Comparison of ENCODE assay signal across 31 mouse cellular contexts in genomic region chr14:98134546-98134945, GRCm38 (mm10). TPM values are rescaled to one million over a fixed set of nuclear protein-coding genes. Genes with fewer than 3 reads are reported as not detected.
DNase-seq lines count a peak whose midpoint lies in the region; ATAC-seq and TF ChIP-seq lines count a peak whose summit lies in the region.
"Had no signal": no experiment of that assay in that cellular context is flagged by ENCODE, and none has a peak within 500 bp of the region (broad histone marks: within the 10 kb centered on the region; RNA-seq: fewer than 3 reads in every experiment).

No protein-coding gene starts in this region.

- no peaks in the 10 kb centered on the region for H3K9me3 ChIP-seq in forebrain, embryonic 12.5 days
- no peaks in the 10 kb centered on the region for H3K9me3 ChIP-seq in forebrain, embryonic 10.5 days
- H3K9me3 ChIP-seq: embryonic facial prominence, embryonic 10.5 days; embryonic facial prominence, embryonic 13.5 days; heart, embryonic 10.5 days; heart, embryonic 13.5 days had no signal

- no peak for TF ChIP-seq CTCF in brain, embryonic 14.5 days (IDR thresholded peaks at IDR 0.05; ENCODE audit: borderline replicate concordance, extremely low read depth, insufficient read depth, insufficient read length)

- intact Hi-C loops in left cerebral cortex, postnatal 36 days (cut with DNase I) = no loop called here

- TF ChIP-seq POLR2A in brain, embryonic 14.5 days (IDR thresholded peaks at IDR 0.05; ENCODE audit: borderline replicate concordance, extremely low read depth, insufficient read depth, insufficient read length, poor library complexity, severe bottlenecking) = no peak

- no peak overlapping the region for H3K27ac ChIP-seq in forebrain, embryonic 12.5 days
- no peak overlapping the region for H3K27ac ChIP-seq in forebrain, embryonic 10.5 days
- H3K27ac ChIP-seq: embryonic facial prominence, embryonic 10.5 days; embryonic facial prominence, embryonic 13.5 days; heart, adult 2 months; heart, embryonic 10.5 days; heart, embryonic 13.5 days; hindbrain, embryonic 14.5 days; hindbrain, postnatal 0 days had no signal

- H3K27me3 ChIP-seq in forebrain, embryonic 12.5 days = no peaks in the 10 kb centered on the region
- no peaks in the 10 kb centered on the region for H3K27me3 ChIP-seq in forebrain, embryonic 10.5 days (ENCODE audit: poor library complexity, severe bottlenecking)
- H3K27me3 ChIP-seq: CH12.LX; embryonic facial prominence, embryonic 13.5 days; heart, embryonic 13.5 days had no signal

- H3K4me2 ChIP-seq in forebrain, embryonic 12.5 days = no peak overlapping the region; the same call in 1 of the 2 replicates
- H3K4me2 ChIP-seq: embryonic facial prominence, embryonic 13.5 days; heart, embryonic 13.5 days; hindbrain, embryonic 14.5 days had no signal

- H3K4me1 ChIP-seq in forebrain, embryonic 12.5 days = peaks cover 23% of the 10 kb centered on the region
- H3K4me1 ChIP-seq in forebrain, embryonic 10.5 days = peaks cover 66% of the 10 kb centered on the region
- H3K4me1 ChIP-seq: embryonic facial prominence, embryonic 13.5 days had no signal

- H3K4me3 ChIP-seq in forebrain, embryonic 12.5 days (replicated peaks) = no peak overlapping the region
- no peak overlapping the region for H3K4me3 ChIP-seq in forebrain, embryonic 10.5 days
- H3K4me3 ChIP-seq: embryonic facial prominence, embryonic 10.5 days; embryonic facial prominence, embryonic 13.5 days; erythroblast, embryonic 14.5 days; heart, adult 2 months; heart, embryonic 10.5 days; heart, embryonic 13.5 days had no signal

- no peak overlapping the region for H3K9ac ChIP-seq in forebrain, embryonic 12.5 days
- H3K9ac ChIP-seq: embryonic facial prominence, embryonic 13.5 days; heart, embryonic 13.5 days; hindbrain, embryonic 14.5 days had no signal

- ATAC-seq in forebrain, embryonic 12.5 days (ENCODE audit: low FRiP score) = peak; percentile 52; the same call in 1 of the 2 replicates
- ATAC-seq: hindbrain, postnatal 0 days; inflammation-experienced regulatory T-cells, adult 6 months; intestine, embryonic 16.5 days had no signal

- no peak for DNase-seq in forebrain, embryonic 10.5 days (ENCODE audit: extremely low spot score, low spot score)
- peak; percentile 3 for DNase-seq in layer of hippocampus, adult 9-11 months
- no peak for DNase-seq in layer of hippocampus, postnatal 36 days
- DNase-seq in brain, embryonic 14.5 days (ENCODE audit: low read depth) = peak; percentile 85
- DNase-seq in left cerebral cortex, postnatal 36 days (ENCODE audit: low spot score in 2 of 2) = no peak
- DNase-seq: adrenal gland, adult 2 months; adrenal gland, postnatal 14 days; B cell, adult 2 months; cerebellum, adult 11-12 months; cerebellum, adult 8-10 months; cerebellum, postnatal 10 days; cerebellum, postnatal 36 days; embryo, embryonic 11 days; gastrocnemius, postnatal 10 days; gastrocnemius, postnatal 36 days; heart, adult 2 months; heart, postnatal 14 days; heart, postnatal 4 days; kidney, adult 18-20 months had no signal

- whole genome bisulfite sequencing in forebrain, embryonic 12.5 days = 23% methylated on average over 4 of the region's 4 CpGs
- 29% methylated on average over 4 of the region's 4 CpGs for WGBS in forebrain, embryonic 10.5 days

- no peaks in the 10 kb centered on the region for H3K36me3 ChIP-seq in forebrain, embryonic 12.5 days (replicated peaks)
- peaks cover 8% of the 10 kb centered on the region for H3K36me3 ChIP-seq in forebrain, embryonic 10.5 days (replicated peaks)
- H3K36me3 ChIP-seq: embryonic facial prominence, embryonic 10.5 days; embryonic facial prominence, embryonic 13.5 days; G1E; heart, embryonic 10.5 days; heart, embryonic 13.5 days had no signal

RNA-seq across cellular contexts. Expression of gene Dach1, which starts 35.0 kb away (rescaled TPM):
- 22.5 and 22.8 TPM in 2 replicates for polyA plus RNA-seq in forebrain, embryonic 12.5 days (2016; fragmentation: Nextera tagmentation; extraction: Ambion mirVana)
- polyA plus RNA-seq in forebrain, embryonic 10.5 days (2016; fragmentation: Nextera tagmentation; extraction: Ambion mirVana) = 14.8 and 15.4 TPM in 2 replicates
- 1 to 10 TPM; 3.9 to 4.8 TPM for total RNA-seq in layer of hippocampus, postnatal 36 days (2021)
- 13.1 and 23.1 TPM in 2 replicates for polyA plus RNA-seq in brain, embryonic 14.5 days (2012; rRNA removed)
- total RNA-seq in left cerebral cortex, postnatal 36 days (2021) = 1 to 10 TPM; 4.3 to 6.1 TPM
- total RNA-seq: CH12.LX had no signal
- polyA plus RNA-seq: erythroblast, embryonic 14.5 days; G1E; inflammation-experienced regulatory T-cells, adult 6 months had no signal

Comparison
In these comparisons a context has a peak if more than half of its experiments do, and no peak if none do; other contexts are left out.
1. DNase-seq: peak in layer of hippocampus, adult 9-11 months (single experiment) and brain, embryonic 14.5 days (single experiment); none in forebrain, embryonic 10.5 days (single experiment), layer of hippocampus, postnatal 36 days (0 of 2) and left cerebral cortex, postnatal 36 days (0 of 2).